Mouse (Mus musculus) thymus, adult 2 months (tissue): ENCODE results near the gene Heg1. TPM values are rescaled to one million over a fixed set of nuclear protein-coding genes. Genes with fewer than 3 reads are reported as not detected.

Experiments
- DNase-seq: peaks from one replicate; pipeline ENCODE4 v3.0.0; 2021
- H3K27ac ChIP-seq: fragments of 200-500 bp; 2 replicates; pipeline ENCODE4 v1.5.1; 2012; ENCODE audit warnings: low read length, control low read depth; ENCODE audit not compliant: control insufficient read depth, insufficient read depth
- H3K27me3 ChIP-seq: fragments of 200-500 bp; 2 replicates; pipeline ENCODE4 v1.6.1; 2012; ENCODE audit warnings: mild to moderate bottlenecking, low read length, moderate library complexity, mixed read lengths; ENCODE audit not compliant: control insufficient read depth, insufficient read depth
- H3K36me3 ChIP-seq: fragments of 200-500 bp; 2 replicates; pipeline ENCODE4 v1.6.1; 2012; ENCODE audit warnings: mild to moderate bottlenecking, low read length, moderate library complexity; ENCODE audit not compliant: control insufficient read depth, insufficient read depth
- H3K4me1 ChIP-seq: fragments of 200-500 bp; replicated peaks from 2 replicates; pipeline ENCODE4 v1.6.1; 2012; ENCODE audit warnings: low read length; ENCODE audit not compliant: control insufficient read depth, insufficient read depth
- H3K4me3 ChIP-seq: fragments of 200-500 bp; 2 replicates; pipeline ENCODE4 v1.5.1; 2012; ENCODE audit warnings: mild to moderate bottlenecking, low read length, control low read depth, moderate library complexity; ENCODE audit not compliant: control insufficient read depth, insufficient read depth
- CTCF ChIP-seq: fragments of 200-500 bp; IDR thresholded peaks from 2 replicates; pipeline ENCODE4 v1.5.1; 2012; ENCODE audit warnings: mild to moderate bottlenecking, control low read depth, low read length, moderate library complexity, borderline replicate concordance; ENCODE audit not compliant: control insufficient read depth, poor library complexity, insufficient read depth; ENCODE audit errors: extremely low read depth
- POLR2A ChIP-seq: fragments of 200-500 bp; IDR thresholded peaks from 2 replicates; pipeline ENCODE4 v1.6.1; 2012; ENCODE audit warnings: mild to moderate bottlenecking, low read length, control low read depth, moderate library complexity; ENCODE audit not compliant: control insufficient read depth, poor library complexity, insufficient read depth; ENCODE audit errors: extremely low read depth
- WGBS: fragments of 180-500 bp; shearing (Covaris S2); methylation state at CpG from one replicate; pipeline ENCODE4 v1.1.7; 2018; 5-methylcytosine and 5-hydroxymethylcytosine counted together
- polyA plus RNA-seq: library from polyadenylated mRNA; depleted of rRNA; stranded (reverse); fragments of >200 nt; gene quantifications from 2 replicates; pipeline ENCODE4 v1.2.3, GENCODE M21; 2012

Gene Heg1
- polyA plus RNA-seq, 1 experiment, result 39.1 TPM

DNA sequence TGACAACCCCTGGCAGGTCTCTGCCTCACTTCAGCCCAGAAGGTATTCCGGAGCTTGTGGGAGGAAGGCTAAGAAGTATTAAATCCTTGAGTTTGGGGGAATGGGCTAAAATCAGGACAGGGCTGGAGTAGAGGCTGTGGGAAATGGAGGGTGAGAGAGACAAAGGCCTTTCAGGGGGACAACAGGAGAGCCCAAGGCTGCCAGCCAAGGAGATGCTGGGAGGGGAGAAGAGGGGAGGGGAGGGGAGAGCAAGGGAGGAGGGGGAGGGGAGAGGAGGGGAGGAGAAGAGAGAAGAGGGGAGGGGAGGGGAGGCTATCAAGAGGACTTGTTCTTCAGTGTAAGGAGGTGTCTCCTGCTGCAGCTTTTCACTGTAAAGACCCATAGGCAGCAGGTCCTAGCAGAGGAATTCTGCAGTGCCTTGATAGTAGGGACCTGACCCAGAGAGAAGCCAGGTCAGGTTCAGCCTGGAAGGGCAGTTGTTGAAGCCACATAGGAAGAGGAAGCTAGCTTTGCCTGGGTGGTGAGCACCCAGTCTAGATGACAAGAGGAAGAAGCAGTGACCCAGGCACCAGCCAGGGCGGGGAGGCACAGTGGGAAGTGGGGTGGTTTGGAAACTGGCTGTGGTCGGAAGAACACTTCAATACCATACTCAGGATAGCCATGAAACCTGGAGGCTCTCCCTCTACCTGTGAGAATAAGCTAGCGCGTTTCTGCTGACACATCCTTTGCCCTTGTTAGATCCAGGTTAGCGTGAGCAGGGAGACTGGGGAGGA lies 7.0 kb downstream of the Heg1 start:
- H3K4me1 ChIP-seq, result peaks cover 44% of the 10 kb centered on the region

GRCm38 (mm10) chr16:33693553-33693952 lies 9.4 kb downstream of the Heg1 start:
- Histone ChIP-seq H3K4me1 (peaks cover 45% of the 10 kb centered on the region), H3K27me3 (no peaks in the 10 kb centered on the region), H3K27ac (no peak overlapping the region), H3K36me3 (no peaks in the 10 kb centered on the region), H3K4me3 (no peak overlapping the region)
- no peak for DNase-seq
- 90% methylated on average over 1 of the region's 1 CpGs for WGBS
- TF ChIP-seq CTCF, result no peak
- TF ChIP-seq POLR2A, result no peak

More for the DNA sequence above, 7.0 kb downstream of the Heg1 start:
- no peaks in the 10 kb centered on the region for H3K36me3 ChIP-seq
- peak; percentile 35 for DNase-seq
- whole genome bisulfite sequencing, result 31% methylated on average over 6 of the region's 6 CpGs
- H3K27me3 ChIP-seq, result no peaks in the 10 kb centered on the region
- no peak overlapping the region for H3K4me3 ChIP-seq
- H3K27ac ChIP-seq, result no peak overlapping the region
- TF ChIP-seq POLR2A (no peak), CTCF (no peak)

DNA sequence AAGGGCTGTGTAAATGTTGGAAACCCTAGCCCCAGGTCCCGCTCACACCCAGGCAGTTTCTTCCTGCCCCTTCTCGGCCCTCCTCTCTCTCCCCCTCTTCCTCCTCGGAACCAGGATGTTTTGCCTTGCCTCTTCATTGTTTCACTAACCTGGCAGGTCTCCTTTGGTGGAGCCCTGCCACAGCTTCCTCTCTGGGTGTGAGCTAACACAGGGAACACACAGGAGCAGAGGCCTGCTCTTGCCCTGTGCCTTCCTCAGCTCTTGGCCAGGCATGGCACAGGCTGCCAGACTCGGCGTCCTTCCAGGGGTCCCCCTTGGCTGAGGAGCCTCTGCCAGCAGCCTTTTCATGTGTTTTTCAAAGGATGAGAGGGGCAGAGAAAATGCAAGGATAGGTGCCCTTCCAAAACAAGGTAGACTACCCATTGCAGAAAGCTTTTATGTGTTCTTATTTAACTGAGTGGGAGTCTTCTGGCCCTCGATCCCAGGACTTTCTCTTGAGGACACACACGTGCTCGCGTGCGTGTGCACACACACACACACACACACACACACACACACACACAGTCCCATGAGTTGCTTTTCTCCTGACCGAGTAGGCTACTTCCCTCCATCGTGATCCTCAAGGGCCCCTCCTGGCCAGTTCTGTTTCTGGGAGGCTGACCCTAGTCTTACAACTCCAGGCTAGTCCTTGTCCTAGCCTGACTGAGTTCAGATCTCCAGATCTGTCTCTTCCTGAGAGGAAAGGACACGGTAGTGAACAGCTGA lies 12.8 kb downstream of the Heg1 start:
- H3K36me3 ChIP-seq, result no peaks in the 10 kb centered on the region
- peaks cover 29% of the 10 kb centered on the region for H3K4me1 ChIP-seq
- no peaks in the 10 kb centered on the region for H3K27me3 ChIP-seq
- no peak for DNase-seq
- WGBS, result 69% methylated on average over 13 of the region's 13 CpGs
- TF ChIP-seq CTCF (no peak), POLR2A (no peak)
- no peak overlapping the region for H3K4me3 ChIP-seq
- no peak overlapping the region; the same call in 1 of the 2 replicates for H3K27ac ChIP-seq

GRCm38 (mm10) chr16:33697576-33698276 lies 13.6 kb downstream of the Heg1 start:
- Histone ChIP-seq H3K36me3 (no peaks in the 10 kb centered on the region), H3K4me3 (no peak overlapping the region), H3K4me1 (peaks cover 28% of the 10 kb centered on the region), H3K27ac (no peak overlapping the region), H3K27me3 (no peaks in the 10 kb centered on the region)
- DNase-seq, result no peak
- 90% methylated on average over 9 of the region's 9 CpGs for WGBS
- TF ChIP-seq CTCF, result no peak

DNA sequence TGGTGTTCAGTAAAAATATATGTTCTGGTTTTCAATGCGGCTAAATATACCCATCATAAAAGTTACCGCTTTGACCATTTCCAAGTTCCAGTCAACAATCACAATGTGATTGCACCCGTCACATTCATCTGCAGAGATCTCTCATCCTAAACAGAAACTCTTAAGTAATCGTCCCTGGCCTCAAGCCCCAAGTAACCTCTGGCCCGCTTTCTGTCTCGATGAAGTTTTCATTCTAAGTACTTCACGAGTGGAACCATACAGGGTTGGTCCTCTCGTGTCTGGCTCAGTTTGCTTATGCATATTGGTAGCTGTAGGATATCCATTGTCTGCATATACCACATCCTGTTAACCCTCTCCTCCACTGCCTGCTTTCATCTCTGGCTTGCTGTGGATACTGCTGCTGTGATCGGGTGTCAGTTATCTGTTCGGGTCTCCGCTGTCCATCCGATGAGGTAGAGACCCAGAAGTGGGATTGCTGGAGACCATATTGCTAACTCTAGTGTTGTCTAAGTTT lies 14.2 kb downstream of the Heg1 start:
- Histone ChIP-seq H3K27ac (no peak overlapping the region), H3K27me3 (no peaks in the 10 kb centered on the region), H3K36me3 (no peaks in the 10 kb centered on the region), H3K4me1 (peaks cover 31% of the 10 kb centered on the region), H3K4me3 (no peak overlapping the region)
- WGBS, result 73% methylated on average over 12 of the region's 12 CpGs
- DNase-seq, result no peak
- no peak for TF ChIP-seq POLR2A
- TF ChIP-seq CTCF, result no peak

DNA sequence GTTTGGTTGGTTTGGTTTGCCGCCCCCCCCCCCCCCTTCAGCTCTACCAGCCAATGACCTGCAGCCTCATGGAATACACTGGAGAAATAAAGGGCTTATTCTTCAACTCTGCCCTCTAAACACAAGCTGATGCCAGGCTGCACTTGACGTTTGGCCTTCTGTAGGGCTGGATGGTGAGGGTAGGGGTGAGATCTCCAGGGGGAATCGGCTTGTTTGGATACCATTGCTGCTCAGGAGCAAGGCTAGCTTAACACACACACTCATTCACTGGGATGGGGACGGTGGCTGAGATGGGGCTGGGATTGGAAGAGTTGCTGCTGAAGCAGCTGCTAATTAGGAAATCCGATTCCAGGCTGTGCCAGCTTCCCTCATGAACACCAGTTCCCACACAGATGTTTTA lies 16.4 kb downstream of the Heg1 start:
- 90% methylated on average over 5 of the region's 5 CpGs for WGBS
- no peaks in the 10 kb centered on the region for H3K36me3 ChIP-seq

More for the DNA sequence above, 16.4 kb downstream of the Heg1 start:
- Histone ChIP-seq H3K27me3 (no peaks in the 10 kb centered on the region), H3K4me1 (peaks cover 44% of the 10 kb centered on the region), H3K4me3 (no peak overlapping the region), H3K27ac (no peak overlapping the region)
- TF ChIP-seq POLR2A (no peak), CTCF (no peak)
- no peak for DNase-seq
